Mouse (Mus musculus) kidney, embryonic 14.5 days (tissue): ENCODE measurements around the gene Lingo1. TPM values are rescaled to one million over a fixed set of nuclear protein-coding genes. Genes with fewer than 3 reads are reported as not detected.

Experiments used
- ATAC-seq: fragments of 200-750 bp; cut with Nextera tagmentation; 2 replicates; pipeline ENCODE4 v1.8.0; 2017; ENCODE audit warnings: moderate number of reproducible peaks, mild to moderate bottlenecking, moderate TSS enrichment, moderate library complexity; ENCODE audit not compliant: low FRiP score, low TSS enrichment
- H3K27ac ChIP-seq: fragments of 300-500 bp; sonication (generic); 2 replicates; pipeline ENCODE4 v1.5.1; 2014; ENCODE audit warnings: low read depth, mild to moderate bottlenecking, low read length, moderate library complexity, mixed read lengths
- H3K27me3 ChIP-seq: fragments of 300-500 bp; sonication (generic); 2 replicates; pipeline ENCODE4 v1.6.1; 2014; ENCODE audit warnings: mild to moderate bottlenecking, low read length; ENCODE audit not compliant: control insufficient read depth, insufficient read depth
- H3K36me3 ChIP-seq: fragments of 300-500 bp; sonication (generic); 2 replicates; pipeline ENCODE4 v1.6.1; 2014; ENCODE audit warnings: low read length, mixed read lengths; ENCODE audit not compliant: control insufficient read depth, insufficient read depth
- H3K4me1 ChIP-seq: fragments of 300-500 bp; sonication (generic); 2 replicates; pipeline ENCODE4 v1.6.1; 2014; ENCODE audit warnings: low read length, mixed read lengths; ENCODE audit not compliant: control insufficient read depth, insufficient read depth
- H3K4me2 ChIP-seq: fragments of 300-500 bp; sonication (generic); replicated peaks from 2 replicates; pipeline ENCODE4 v1.6.1; 2014; ENCODE audit warnings: low read depth, mild to moderate bottlenecking, low read length
- H3K4me3 ChIP-seq: fragments of 300-500 bp; sonication (generic); 2 replicates; pipeline ENCODE4 v1.5.1; 2014; ENCODE audit warnings: mild to moderate bottlenecking, low read length
- H3K9ac ChIP-seq: fragments of 300-500 bp; sonication (generic); 2 replicates; pipeline ENCODE4 v1.6.1; 2014; ENCODE audit warnings: low read depth, mild to moderate bottlenecking, low read length, moderate library complexity
- H3K9me3 ChIP-seq: fragments of 300-500 bp; sonication (generic); 2 replicates; pipeline ENCODE4 v1.6.1; 2016; ENCODE audit warnings: low read length; ENCODE audit not compliant: control insufficient read depth
- WGBS: fragments of 180-500 bp; shearing (Covaris S2); extraction: QIAGEN DNeasy Blood & Tissue Kit; methylation state at CpG from one replicate; pipeline ENCODE4 v1.1.7; 2014; 5-methylcytosine and 5-hydroxymethylcytosine counted together
- polyA plus RNA-seq: library from polyadenylated mRNA; unstranded; fragments of >200 nt; fragmentation: Nextera tagmentation; extraction: Ambion mirVana; gene quantifications from 2 replicates; pipeline ENCODE4 v1.2.1, GENCODE M21; 2014

Lingo1 gene
- polyA plus RNA-seq, 1 experiment from 2014 or later, result 4.6 TPM

- Histone ChIP-seq H3K4me3 (0 out of 2 replicates have a peak overlapping the region, but pooled peaks have one; percentile 22), H3K36me3 (no peaks in the 10 kb centered on the region)
Observed at GRCm38 (mm10) chr9:56636766-56637402, 159.4 kb downstream of the Lingo1 start.

GRCm38 (mm10) chr9:56636214-56636613 is 160.1 kb downstream of the Lingo1 start:
- Histone ChIP-seq H3K4me3 (peak overlapping the region; percentile 62), H3K4me2 (peak overlapping the region; percentile 78), H3K9ac (no peak overlapping the region), H3K9me3 (no peaks in the 10 kb centered on the region), H3K36me3 (no peaks in the 10 kb centered on the region), H3K27me3 (peaks cover 50% of the 10 kb centered on the region), H3K27ac (no peak overlapping the region), H3K4me1 (peaks cover 21% of the 10 kb centered on the region)
- WGBS, result under 1% methylated on average over 10 of the region's 10 CpGs
- peak; percentile 72 for ATAC-seq

More at GRCm38 (mm10) chr9:56636766-56637402, 159.4 kb downstream of the Lingo1 start:
- no peak overlapping the region for H3K9ac ChIP-seq
- ATAC-seq, result no peak
- no peaks in the 10 kb centered on the region for H3K9me3 ChIP-seq
- H3K4me1 ChIP-seq, result peaks cover 21% of the 10 kb centered on the region
- no peak overlapping the region for H3K27ac ChIP-seq
- H3K27me3 ChIP-seq, result peaks cover 50% of the 10 kb centered on the region
- WGBS, result 53% methylated on average over 11 of the region's 11 CpGs
- peak overlapping the region; percentile 40; the same call in 1 of the 2 replicates for H3K4me2 ChIP-seq

- Histone ChIP-seq H3K9ac (peak overlapping the region; percentile 66), H3K4me2 (peak overlapping the region; percentile 78), H3K36me3 (no peaks in the 10 kb centered on the region), H3K4me3 (peak overlapping the region; percentile 62), H3K27me3 (peaks cover 50% of the 10 kb centered on the region), H3K4me1 (peaks cover 21% of the 10 kb centered on the region), H3K9me3 (no peaks in the 10 kb centered on the region), H3K27ac (no peak overlapping the region)
- WGBS, result 0% methylated on average over 54 of the region's 68 CpGs
- ATAC-seq, result peak; percentile 65
Observed at GRCm38 (mm10) chr9:56635498-56636121, 160.7 kb downstream of the Lingo1 start.

GRCm38 (mm10) chr9:56635121-56635497 is 161.2 kb downstream of the Lingo1 start:
- H3K4me2 ChIP-seq, result peak overlapping the region; percentile 78
- 0% methylated on average over 24 of the region's 40 CpGs for WGBS
- H3K27me3 ChIP-seq, result peaks cover 49% of the 10 kb centered on the region
- ATAC-seq, result peak; percentile 47
- no peaks in the 10 kb centered on the region for H3K36me3 ChIP-seq
- H3K4me1 ChIP-seq, result peaks cover 21% of the 10 kb centered on the region
- peak overlapping the region; percentile 62 for H3K4me3 ChIP-seq
- H3K27ac ChIP-seq, result no peak overlapping the region
- H3K9me3 ChIP-seq, result no peaks in the 10 kb centered on the region
- H3K9ac ChIP-seq, result peak overlapping the region; percentile 66

- Histone ChIP-seq H3K9me3 (no peaks in the 10 kb centered on the region), H3K4me3 (peak overlapping the region; percentile 62), H3K4me1 (peaks cover 23% of the 10 kb centered on the region), H3K27ac (no peak overlapping the region), H3K36me3 (no peaks in the 10 kb centered on the region), H3K4me2 (peak overlapping the region; percentile 78), H3K9ac (peak overlapping the region; percentile 66), H3K27me3 (peaks cover 44% of the 10 kb centered on the region)
- WGBS, result under 1% methylated on average over 25 of the region's 25 CpGs
- no peak for ATAC-seq
Observed at GRCm38 (mm10) chr9:56634406-56635120, 161.7 kb downstream of the Lingo1 start.

- WGBS, result 27% methylated on average over 13 of the region's 13 CpGs
- H3K4me2 ChIP-seq, result peak overlapping the region; percentile 78
- H3K4me3 ChIP-seq, result peak overlapping the region; percentile 62; the same call in 1 of the 2 replicates
- no peak overlapping the region; the same call in 1 of the 2 replicates for H3K9ac ChIP-seq
- ATAC-seq, result no peak
- no peak overlapping the region for H3K27ac ChIP-seq
- peaks cover 35% of the 10 kb centered on the region for H3K27me3 ChIP-seq
- peaks cover 29% of the 10 kb centered on the region for H3K4me1 ChIP-seq
- no peaks in the 10 kb centered on the region for H3K36me3 ChIP-seq
- no peaks in the 10 kb centered on the region for H3K9me3 ChIP-seq
Observed at GRCm38 (mm10) chr9:56633449-56634225, 162.6 kb downstream of the Lingo1 start.

- Histone ChIP-seq H3K27me3 (peaks cover 13% of the 10 kb centered on the region), H3K36me3 (no peaks in the 10 kb centered on the region), H3K4me3 (no peak overlapping the region), H3K4me1 (peaks cover 22% of the 10 kb centered on the region), H3K9ac (no peak overlapping the region), H3K9me3 (no peaks in the 10 kb centered on the region), H3K27ac (no peak overlapping the region), H3K4me2 (no peak overlapping the region)
- WGBS, result 38% methylated on average over 4 of the region's 4 CpGs
- no peak for ATAC-seq
Observed at GRCm38 (mm10) chr9:56630945-56631344, 165.3 kb downstream of the Lingo1 start.

- no peaks in the 10 kb centered on the region for H3K36me3 ChIP-seq
- WGBS, result 71% methylated on average over 5 of the region's 5 CpGs
- H3K27ac ChIP-seq, result no peak overlapping the region
- H3K9me3 ChIP-seq, result no peaks in the 10 kb centered on the region
- H3K27me3 ChIP-seq, result peaks cover 13% of the 10 kb centered on the region
- peak; percentile 15; the same call in 1 of the 2 replicates for ATAC-seq
- H3K4me2 ChIP-seq, result no peak overlapping the region
- no peak overlapping the region for H3K9ac ChIP-seq
- no peak overlapping the region for H3K4me3 ChIP-seq
- H3K4me1 ChIP-seq, result peaks cover 24% of the 10 kb centered on the region
Observed at GRCm38 (mm10) chr9:56629674-56630397, 166.4 kb downstream of the Lingo1 start.
